Mouse (Mus musculus) C2C12 (cell line): ENCODE measurements around the gene Actbl2.

Source experiments
- CTCF ChIP-seq: IDR thresholded peaks from one replicate; pipeline ENCODE4 v1.5.1; 2011; ENCODE audit not compliant: control insufficient read depth, insufficient read depth, insufficient read length
- USF1 ChIP-seq: IDR thresholded peaks from one replicate; pipeline ENCODE4 v1.6.1; 2011; ENCODE audit warnings: low read depth, mild to moderate bottlenecking, control low read depth, moderate library complexity

DNA sequence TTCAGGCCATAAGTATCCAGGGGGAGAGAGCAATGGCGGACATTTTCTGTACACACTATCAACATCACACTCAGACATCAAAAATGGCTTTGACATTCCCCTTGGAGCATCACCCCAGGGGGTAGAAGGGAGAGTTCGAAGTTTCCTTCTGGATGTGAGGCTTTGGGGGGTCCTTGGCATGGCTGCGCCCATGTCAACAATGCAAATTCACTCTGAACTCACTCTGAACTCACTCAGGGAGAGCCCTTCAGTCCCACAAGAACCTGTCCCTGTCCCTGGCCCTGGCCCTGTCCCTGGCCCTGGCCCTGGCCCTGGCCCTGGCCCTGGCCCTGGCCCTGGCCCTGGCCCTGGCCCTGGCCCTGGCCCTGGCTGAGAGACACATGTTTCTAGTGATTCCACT is 8.9 kb downstream of the Actbl2 start:
- TF ChIP-seq CTCF = no peak
- TF ChIP-seq USF1 = no peak
